Mouse (Mus musculus): ENCODE data around the gene Coq10a.

Gene Coq10a

GRCm38 (mm10) chr10:128385902-128386301 lies 17.1 kb upstream of the Coq10a start:
- no peak for DNase-seq (ENCODE audit: low read depth, low spot score)

- no peak for DNase-seq (ENCODE audit: low read depth, low spot score)
These were observed 13.7 kb upstream of the Coq10a start for GRCm38 (mm10) chr10:128382482-128382881.

- DNase-seq (ENCODE audit: low read depth, low spot score), result no peak
These were observed 11.8 kb upstream of the Coq10a start for GRCm38 (mm10) chr10:128380565-128380964.

- DNase-seq (ENCODE audit: low read depth, low spot score), result no peak
These were observed 10.5 kb upstream of the Coq10a start for GRCm38 (mm10) chr10:128379260-128379659.

GRCm38 (mm10) chr10:128378462-128378861 lies 9.7 kb upstream of the Coq10a start:
- no peak for DNase-seq (ENCODE audit: low read depth, low spot score)

- DNase-seq (ENCODE audit: low read depth, low spot score), result no peak
These were observed 9.2 kb upstream of the Coq10a start for GRCm38 (mm10) chr10:128377940-128378448.

GRCm38 (mm10) chr10:128377222-128377939 lies 8.6 kb upstream of the Coq10a start:
- peak; percentile 63 for DNase-seq (ENCODE audit: low read depth, low spot score)

- peak; percentile 67 for DNase-seq (ENCODE audit: low read depth, low spot score)
These were observed 7.8 kb upstream of the Coq10a start, which contains the start of gene Ankrd52 for GRCm38 (mm10) chr10:128376455-128377211. Gene Ankrd52, plus strand, starts transcription at chr10:128377115.

GRCm38 (mm10) chr10:128376099-128376454 lies 7.3 kb upstream of the Coq10a start:
- no peak for DNase-seq (ENCODE audit: low read depth, low spot score)

- DNase-seq (ENCODE audit: low read depth, low spot score), result peak; percentile 18
These were observed 5.6 kb upstream of the Coq10a start for GRCm38 (mm10) chr10:128374393-128374792.

- DNase-seq (ENCODE audit: low read depth, low spot score), result no peak
These were observed 4.4 kb upstream of the Coq10a start for GRCm38 (mm10) chr10:128372989-128373748.

- no peak for DNase-seq (ENCODE audit: low read depth, low spot score)
These were observed 3.3 kb upstream of the Coq10a start for GRCm38 (mm10) chr10:128372142-128372541.

- peak; percentile 52 for DNase-seq (ENCODE audit: low read depth, low spot score)
These were observed 1.8 kb upstream of the Coq10a start for GRCm38 (mm10) chr10:128370601-128371000.

GRCm38 (mm10) chr10:128370021-128370420 lies 1.2 kb upstream of the Coq10a start:
- DNase-seq (ENCODE audit: low read depth, low spot score), result no peak

- DNase-seq (ENCODE audit: low read depth, low spot score), result no peak
These were observed 802 bp upstream of the Coq10a start for GRCm38 (mm10) chr10:128369599-128369998.

GRCm38 (mm10) chr10:128369218-128369543 lies 384 bp upstream of the Coq10a start:
- DNase-seq (ENCODE audit: low read depth, low spot score), result no peak

- no peak for DNase-seq (ENCODE audit: low read depth, low spot score)
These were observed 847 bp downstream of the Coq10a start for GRCm38 (mm10) chr10:128367899-128368401.

- DNase-seq (ENCODE audit: low read depth, low spot score), result peak; percentile 53
These were observed 6.2 kb downstream of the Coq10a start for GRCm38 (mm10) chr10:128362568-128362967.

GRCm38 (mm10) chr10:128361836-128362235 lies 7.0 kb downstream of the Coq10a start:
- no peak for DNase-seq (ENCODE audit: low read depth, low spot score)

- no peak for DNase-seq (ENCODE audit: low read depth, low spot score)
These were observed 9.6 kb downstream of the Coq10a start for GRCm38 (mm10) chr10:128359226-128359625.

- peak; percentile 43 for DNase-seq (ENCODE audit: low read depth, low spot score)
These were observed 10.0 kb downstream of the Coq10a start for GRCm38 (mm10) chr10:128358796-128359195.

GRCm38 (mm10) chr10:128347541-128347940 lies 21.3 kb downstream of the Coq10a start:
- DNase-seq (ENCODE audit: low read depth, low spot score), result no peak
